Mouse (Mus musculus) intestine, embryonic 15.5 days (tissue): ENCODE results near the gene Ckmt2. TPM values are rescaled to one million over a fixed set of nuclear protein-coding genes. Genes with fewer than 3 reads are reported as not detected.

Experiments
- polyA plus RNA-seq: library from polyadenylated mRNA; unstranded; fragments of >200 nt; fragmentation: Nextera tagmentation; extraction: Ambion mirVana; gene quantifications from 2 replicates; pipeline ENCODE4 v1.2.1, GENCODE M21; 2015

The Ckmt2 gene
- polyA plus RNA-seq, 1 experiment from 2014 or later: 1.5 TPM

Other genes starting within 250 kb of the Ckmt2 start
- gene Acot12, start 135.4 kb downstream of the Ckmt2 start, polyA plus RNA-seq: 0.20 and 0.33 TPM in 2 replicates
- gene Zcchc9, start 69.2 kb downstream of the Ckmt2 start, polyA plus RNA-seq: 28.7 and 33.3 TPM in 2 replicates